Mouse (Mus musculus): ENCODE measurements around the gene Pdlim5.
"Not testable (repeated sequence)": the region's sequence is repeated elsewhere in the genome, so short reads cannot be mapped to it uniquely, and the experiment has no call there.

The Pdlim5 gene

DNA sequence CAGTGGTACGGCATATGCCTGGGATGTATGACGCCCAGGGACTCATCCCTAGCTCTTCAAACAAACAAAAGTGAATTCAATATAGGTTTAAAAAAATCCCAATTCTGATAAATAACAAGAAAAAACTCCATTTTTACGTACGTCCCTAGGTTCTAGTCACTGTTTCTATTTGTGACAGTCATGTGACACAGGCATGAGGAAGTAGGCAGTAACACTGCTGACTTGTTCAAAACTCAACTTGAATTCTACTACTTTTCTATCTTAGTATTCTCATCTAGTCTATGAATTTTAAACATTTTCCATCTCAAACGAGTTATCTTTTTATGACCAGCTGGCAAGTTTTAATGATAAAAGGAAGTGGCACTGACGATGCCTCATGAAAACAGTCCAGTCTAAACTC lies 122.2 kb downstream of the Pdlim5 start:
- DNase-seq (ENCODE audit: low spot score) = no peak

DNA sequence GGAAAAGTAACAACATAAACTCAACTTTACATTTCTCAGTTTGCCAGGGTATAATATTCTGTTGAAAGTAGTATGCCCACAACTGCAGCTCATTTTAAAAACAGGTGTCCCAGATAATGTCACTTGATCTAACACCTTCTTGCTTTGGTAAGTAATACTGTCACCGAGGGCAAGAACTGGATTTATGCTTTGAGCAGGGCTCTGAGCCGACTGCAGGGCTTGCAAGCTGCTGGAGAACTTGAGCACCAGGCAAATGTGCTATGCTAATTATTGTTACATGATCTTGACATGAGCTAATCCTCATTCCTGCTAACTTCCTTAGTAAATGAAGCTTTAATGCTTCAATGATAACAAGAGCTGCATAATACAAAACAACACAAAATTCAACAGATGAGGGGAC lies 139.1 kb downstream of the Pdlim5 start:
- no peak for DNase-seq (ENCODE audit: low spot score)

DNA sequence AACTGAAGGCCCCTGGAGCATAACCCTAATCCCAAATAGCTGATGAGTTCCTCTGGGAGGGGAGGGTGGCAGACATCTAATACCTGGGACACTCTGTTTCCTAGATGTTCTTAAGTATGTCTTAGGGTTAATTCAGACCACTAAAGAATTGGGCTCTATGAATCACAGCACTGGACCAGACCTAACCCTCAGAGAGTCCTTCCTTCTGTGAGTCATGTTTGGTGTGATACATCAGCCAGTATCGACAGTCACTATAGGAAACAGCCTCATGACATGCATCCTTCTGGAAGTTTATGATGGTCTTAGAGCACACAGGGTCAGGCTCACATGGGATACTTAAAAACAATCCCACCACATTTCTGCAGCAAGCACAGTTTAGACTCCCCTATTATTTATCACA lies 143.4 kb downstream of the Pdlim5 start:
- DNase-seq (ENCODE audit: low spot score) = no peak

DNA sequence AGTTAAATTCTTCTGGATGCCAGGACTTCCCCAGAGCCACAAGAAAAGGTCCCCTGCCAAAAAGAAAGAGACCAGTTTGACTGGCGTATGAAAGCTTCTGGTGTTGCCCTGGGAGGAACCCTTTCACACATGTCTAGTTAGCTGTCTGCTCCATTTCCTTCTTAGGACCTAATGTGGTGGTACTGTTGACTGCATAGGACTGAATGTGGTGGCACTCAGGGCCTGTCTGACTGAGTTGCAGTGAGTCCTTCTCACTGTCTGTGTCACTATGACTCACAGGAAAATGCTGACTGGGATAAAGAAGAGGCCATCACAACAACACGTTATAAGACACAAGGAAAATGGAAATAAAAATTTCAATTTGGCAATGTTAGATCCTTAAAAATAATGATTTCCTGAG lies 146.0 kb downstream of the Pdlim5 start:
- no peak for DNase-seq (ENCODE audit: low spot score)

DNA sequence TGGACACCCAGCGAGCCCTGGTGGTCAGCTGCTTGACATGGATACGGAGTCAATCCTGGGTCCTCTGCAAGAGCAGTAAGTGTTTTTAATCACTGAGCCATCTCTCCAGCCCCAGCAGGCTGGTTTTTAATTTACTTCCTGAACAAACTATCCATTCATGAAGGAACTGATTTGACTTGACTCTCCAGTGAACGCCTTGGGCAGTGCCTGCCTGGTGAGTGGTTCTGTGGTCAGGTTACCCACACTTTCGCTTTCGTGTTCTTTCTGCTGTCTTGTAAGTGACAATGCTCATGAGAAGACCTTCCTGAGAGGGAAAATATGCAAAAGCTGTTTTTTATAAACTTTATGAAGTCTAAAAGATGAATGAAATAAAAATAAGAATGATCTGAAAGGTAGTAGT lies 152.2 kb downstream of the Pdlim5 start:
- no peak for DNase-seq (ENCODE audit: low spot score)

DNA sequence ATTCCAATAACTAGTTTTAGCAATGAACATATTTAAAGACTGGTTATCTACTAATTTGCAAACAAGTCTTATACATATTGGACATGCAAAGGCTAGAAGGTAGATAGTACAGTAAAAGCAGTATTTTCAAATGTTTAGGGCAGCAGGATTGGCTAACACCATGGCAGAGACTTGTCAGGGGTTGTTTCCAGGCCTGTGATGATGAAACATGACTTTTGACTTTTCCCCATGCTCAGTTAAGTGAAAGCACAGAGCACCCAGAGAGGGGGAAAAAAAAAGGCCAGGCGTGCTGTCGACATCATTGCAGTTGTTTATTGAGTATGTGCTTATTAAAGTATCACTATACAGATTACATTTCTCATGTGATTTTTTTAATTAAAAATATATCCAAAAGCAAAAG lies 156.2 kb downstream of the Pdlim5 start:
- no peak for DNase-seq (ENCODE audit: low spot score)

DNA sequence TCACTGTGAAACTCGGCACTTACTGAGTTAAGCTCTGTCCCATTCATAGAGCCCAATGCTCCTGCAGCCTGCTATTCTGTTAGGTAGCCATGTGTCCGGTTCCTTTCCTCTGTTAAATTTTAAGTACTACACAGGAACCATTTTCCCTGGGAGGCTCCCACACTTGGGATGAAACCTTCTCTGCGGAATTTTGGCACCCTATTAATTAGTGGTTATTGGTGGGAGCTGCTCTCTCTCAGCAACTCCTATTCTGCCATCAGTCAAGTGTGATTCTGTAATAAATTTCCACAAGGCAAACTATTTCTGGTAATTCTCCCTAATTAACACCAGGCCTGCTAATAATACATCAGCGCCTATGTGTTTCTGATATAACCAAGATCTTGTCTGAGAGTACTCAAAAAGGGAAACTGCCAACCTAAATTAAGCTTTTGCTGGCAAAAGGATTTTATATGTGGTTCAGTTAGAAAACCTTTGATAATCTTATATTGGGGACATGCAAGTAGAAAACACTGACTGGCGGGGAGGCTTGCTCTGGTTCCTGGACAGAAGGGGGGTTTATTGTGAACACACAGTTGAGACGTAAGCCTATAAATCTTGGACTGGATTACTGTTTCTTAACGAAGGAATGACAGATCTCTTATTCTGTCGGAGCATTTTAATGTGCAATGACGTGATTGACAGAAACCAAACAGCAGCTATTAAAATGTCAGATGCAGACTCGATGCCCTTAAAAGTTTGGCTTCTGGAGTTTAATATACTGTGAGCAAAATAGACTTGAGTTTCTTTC lies 157.0 kb downstream of the Pdlim5 start:
- no peak for DNase-seq (ENCODE audit: low spot score)

DNA sequence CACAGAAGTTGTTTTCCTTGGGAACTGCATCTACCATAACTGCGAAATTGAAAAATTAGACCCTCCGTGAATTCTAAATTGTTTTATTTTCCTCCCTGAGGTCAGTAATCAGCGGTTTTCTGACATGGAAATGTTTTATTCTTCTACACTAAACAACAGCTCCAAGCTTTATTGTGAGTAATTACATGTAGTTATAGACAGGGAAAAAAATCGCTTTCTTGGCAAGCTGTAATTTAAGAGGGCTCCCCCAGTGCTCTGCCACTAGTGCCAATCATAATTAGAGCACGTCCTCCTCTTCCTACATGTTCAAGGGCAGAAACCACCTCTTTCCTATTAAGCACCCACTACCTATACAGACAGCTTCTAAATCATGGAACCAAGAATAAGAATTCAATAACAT lies 157.9 kb downstream of the Pdlim5 start:
- no peak for DNase-seq (ENCODE audit: low spot score)

DNA sequence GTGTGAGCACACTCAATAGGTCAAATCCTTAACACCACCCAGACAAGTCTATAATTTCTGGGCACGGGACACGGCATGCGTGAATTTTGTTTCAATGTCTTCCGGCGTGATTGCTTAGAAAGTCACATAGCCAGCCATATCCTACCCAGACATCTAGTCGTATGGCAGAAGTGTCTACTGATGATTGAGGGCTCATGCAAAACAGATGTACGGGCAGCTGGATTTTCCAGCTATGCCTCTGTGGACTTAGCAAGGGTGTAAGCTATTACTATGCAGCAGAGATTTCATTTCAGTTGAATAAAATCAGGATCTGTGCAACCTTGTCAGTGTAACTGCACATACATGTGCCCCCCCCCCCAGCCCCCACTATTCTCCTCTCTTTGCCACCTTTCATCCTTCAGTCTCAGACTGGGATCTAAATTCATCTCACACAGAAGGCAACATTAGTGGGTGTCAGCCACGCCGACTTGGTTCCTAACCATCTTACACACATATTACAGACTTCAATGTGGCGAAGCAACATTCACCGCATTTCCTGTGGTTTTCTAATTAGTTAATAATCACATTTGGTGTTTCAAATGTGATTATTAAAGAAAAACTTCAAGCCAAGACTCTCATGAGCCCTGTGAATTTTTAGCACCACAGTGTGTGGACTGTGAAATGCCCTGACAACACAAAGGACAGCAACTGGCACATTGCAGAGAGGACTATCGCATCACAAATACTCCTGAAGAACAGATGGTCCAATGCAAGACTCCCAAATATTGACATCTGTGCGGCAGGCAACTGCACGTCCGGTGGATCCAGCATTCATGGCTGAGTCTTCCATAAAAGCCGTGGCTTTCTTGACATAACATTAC lies 161.7 kb downstream of the Pdlim5 start:
- DNase-seq (ENCODE audit: low spot score) = no peak

DNA sequence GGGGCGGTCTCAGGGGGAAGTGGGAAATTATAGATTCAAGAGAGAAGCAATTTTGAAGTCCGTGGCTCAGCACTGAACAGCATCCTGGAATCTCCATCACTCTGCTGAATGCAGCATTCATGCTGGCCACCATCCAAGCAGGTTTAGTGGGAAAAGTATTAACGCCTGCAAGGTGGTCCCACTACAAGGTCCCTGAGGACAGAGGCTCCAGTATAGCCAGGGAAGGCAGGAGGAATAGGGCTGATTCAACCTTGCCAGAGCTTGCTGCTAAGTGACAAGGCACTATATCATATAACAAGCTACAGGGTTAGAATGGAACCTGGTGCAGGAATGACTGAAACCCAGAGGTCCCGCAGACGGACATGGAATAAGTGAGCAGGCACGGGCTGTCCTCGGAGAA lies 166.8 kb downstream of the Pdlim5 start:
- no peak for DNase-seq (ENCODE audit: low spot score)

DNA sequence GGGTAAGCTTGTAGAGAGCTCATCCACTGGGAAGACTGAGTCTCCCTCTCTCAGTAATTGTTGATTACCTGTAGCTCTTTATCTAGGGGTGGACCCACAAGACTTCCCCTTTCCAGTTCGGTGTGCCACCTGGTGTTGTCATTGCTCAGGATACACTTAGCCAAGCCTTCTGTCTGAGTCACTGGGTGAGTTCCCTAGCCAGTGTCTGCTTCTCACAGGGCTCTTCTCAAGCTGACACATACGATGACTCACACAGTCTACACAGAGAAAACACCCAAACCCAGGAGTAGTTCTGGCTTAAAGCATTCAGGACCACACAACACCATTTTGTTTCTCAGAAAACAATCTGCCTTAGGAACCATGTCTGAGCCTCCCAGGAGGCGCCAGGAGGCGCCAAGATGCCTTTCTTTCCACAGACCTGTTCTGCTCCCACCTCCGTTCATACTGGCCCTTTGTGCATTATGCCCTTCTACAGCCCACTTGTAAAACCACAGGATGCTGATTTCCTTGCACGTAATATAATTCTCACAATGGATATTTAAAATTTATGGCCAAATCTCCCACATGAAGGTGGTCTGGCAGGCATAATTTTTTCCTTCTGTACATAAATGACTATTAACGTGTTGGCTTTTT lies 172.9 kb downstream of the Pdlim5 start:
- DNase-seq (ENCODE audit: low spot score) = no peak

DNA sequence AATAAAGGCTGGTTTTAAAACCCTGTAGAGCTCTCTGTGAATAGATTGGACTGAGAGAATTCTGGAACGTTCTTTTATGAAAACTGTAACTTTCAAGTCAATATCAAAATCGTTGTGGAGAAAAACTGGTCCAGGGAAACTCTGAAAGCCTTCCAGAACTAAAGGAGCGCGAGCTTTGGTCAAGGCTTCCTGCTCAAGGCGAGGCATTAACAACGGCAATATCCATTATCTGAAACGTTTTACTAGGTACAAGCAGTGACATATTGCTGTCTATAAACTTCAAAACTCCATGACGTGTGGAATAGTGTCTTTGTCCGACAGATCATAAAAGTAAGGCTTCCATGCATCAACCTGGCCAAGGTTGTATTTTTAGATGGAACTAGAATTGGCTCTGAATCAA lies 175.6 kb downstream of the Pdlim5 start:
- DNase-seq (ENCODE audit: low spot score) = no peak

DNA sequence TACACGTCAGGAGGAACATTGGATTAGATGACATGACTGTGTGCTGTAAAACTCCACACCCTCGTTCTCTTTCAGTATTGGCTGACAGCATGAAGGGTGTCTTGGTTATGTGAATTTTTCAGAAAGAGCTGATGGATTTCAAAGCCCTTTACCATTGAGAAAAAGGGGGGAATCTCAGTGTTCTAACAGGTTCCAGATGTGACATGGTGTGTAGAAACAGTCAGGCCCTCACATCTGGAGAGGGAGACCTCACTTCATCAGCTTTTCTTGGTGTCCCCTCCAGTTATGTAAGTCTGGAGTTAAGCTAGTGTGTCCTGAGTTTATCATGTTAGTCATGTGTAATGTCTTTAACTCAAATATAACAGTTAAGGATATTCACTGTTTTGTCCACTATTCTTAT lies 182.7 kb downstream of the Pdlim5 start:
- no peak for DNase-seq (ENCODE audit: low spot score)

DNA sequence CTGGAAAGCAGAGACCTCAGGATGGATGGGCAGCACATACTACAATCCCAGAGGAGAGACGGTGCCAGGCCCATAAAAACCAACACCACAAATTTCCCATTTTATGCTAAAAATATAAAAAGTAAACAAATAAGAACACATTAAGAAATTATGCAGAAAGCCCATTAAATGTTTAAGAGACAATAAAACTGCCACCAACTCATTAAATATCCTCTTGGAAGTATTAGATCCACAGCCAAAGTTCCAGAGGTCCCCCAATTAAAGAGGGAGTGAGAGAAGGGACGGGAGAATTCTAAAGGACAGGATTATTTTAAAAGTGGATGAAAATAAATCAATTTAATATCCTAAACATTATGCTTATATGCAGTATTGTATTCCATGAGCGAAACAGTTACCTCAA lies 183.3 kb downstream of the Pdlim5 start:
- DNase-seq (ENCODE audit: low spot score) = no peak

DNA sequence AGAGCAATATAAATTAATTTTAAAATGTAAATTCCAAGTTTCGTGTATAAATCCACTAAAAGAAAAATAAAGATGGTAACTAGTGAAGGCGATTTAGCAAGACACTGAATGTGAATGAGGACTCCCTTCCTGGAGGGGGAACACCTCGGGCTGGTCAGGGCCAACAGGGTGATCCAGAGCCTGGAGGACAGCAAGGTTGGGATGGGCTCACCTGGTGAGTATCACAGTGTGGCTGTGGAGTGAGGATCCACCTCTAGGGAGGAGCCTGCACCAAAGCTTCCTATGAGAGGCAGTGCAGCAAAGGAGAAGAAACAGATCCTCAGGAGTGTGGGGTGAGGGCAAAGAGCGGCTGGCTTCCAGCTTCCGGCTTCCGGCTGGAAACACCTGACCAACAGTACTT lies 185.5 kb downstream of the Pdlim5 start:
- no peak for DNase-seq (ENCODE audit: low spot score)

DNA sequence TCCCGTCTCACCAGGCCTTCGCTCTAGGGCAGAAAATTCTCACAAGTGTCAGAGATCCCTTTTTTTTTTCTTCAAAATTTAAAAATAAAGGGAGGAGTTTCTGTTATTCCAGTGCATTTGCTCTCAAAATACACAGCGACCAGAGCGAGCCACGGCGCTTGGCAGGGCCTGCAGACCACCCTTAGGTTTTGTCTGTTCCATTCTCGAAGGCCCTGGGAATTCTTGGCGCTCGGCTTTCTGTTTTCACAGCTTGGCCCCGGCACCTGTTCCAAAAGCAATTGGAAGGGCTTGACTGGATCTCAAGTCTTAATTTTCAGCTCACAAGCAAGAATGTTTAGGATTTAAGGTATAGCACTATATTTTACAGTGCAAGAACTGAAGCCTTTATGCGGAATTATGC lies 186.4 kb downstream of the Pdlim5 start:
- no peak for DNase-seq (ENCODE audit: low spot score)

DNA sequence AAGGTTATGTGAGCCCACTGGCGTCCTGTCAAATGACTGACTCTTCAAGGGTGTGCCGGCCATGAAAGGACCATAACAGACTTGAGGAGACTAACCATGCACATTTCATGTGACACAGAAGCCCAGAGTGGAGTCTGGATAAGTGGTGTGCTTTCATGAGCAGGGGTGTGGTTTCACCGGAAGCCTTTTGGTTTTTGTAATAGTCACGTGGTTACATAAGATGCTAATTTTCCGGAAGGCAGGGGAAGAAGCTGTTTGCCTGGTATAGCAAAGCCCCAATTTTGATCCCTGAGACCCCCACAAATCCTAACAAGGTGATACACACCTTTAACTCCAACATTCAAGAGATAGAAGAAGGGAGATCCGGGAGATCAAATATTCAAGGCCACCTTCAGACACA lies 188.0 kb downstream of the Pdlim5 start:
- DNase-seq (ENCODE audit: low spot score) = no peak

DNA sequence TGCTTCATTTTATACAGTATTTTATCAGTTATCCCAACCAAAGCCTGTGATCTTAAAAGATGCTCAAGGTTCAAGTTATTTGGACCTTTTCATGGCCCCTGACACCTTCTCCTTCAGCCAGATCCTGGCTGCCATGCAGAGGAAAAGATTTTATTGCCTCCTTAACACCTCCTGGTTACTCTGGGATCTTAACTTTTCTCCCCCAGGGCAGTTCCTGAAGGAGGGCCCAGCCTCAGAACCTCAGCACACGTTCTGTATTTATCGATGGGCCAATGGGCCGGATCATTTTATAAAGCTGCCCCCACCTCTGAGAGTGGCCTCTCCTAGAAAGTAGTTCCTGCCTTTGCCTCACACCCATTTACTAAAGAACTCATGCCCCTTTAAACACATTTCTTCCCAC lies 189.2 kb downstream of the Pdlim5 start:
- no peak for DNase-seq (ENCODE audit: low spot score)

DNA sequence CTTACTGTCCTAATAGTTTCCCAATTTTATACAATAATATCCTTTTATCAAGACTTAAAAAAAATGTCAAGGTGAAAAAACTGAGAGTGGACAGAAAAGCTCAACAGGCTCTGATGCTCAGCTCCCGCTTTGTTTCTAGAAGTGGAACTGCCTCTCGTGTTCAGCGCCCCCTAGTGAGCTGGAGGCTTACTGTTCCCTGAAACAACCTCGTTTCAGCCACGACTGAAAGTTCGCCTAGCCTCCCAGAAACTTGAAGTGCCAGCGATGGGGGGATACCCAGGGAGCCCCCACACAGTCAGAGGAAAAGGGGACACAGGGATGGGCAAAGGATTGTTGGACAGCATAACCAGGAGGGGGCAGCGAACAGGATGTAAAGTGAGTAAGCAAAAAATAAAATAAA lies 199.4 kb downstream of the Pdlim5 start:
- DNase-seq (ENCODE audit: low spot score) = no peak

DNA sequence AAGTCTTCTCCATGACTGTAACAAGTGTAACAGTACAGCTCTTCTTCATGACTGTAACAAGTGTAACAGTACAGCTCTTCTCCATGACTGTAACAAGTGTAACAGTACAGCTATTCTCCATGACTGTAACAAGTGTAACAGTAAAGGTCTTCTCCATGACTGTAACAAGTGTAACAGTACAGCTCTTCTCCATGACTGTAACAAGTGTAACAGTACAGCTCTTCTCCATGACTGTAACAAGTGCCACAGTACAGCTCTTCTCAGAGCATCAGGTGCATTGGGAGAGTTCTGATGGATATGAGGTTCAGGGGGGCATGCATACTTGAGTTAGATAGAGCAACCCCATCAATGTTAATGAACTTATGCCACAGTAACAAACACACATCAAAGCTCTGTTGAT lies 203.9 kb downstream of the Pdlim5 start:
- not testable (repeated sequence) for DNase-seq (ENCODE audit: low spot score)

All from retina, embryonic 14.5 days (tissue).